Mouse (Mus musculus) olfactory bulb, adult 2 months (tissue): ENCODE measurements around the gene Speer4b.

Experiments used
- CTCF ChIP-seq: fragments of 200-500 bp; IDR thresholded peaks from 2 replicates; pipeline ENCODE4 v1.5.1; 2012; ENCODE audit warnings: low read depth, mild to moderate bottlenecking, low read length, moderate library complexity; ENCODE audit not compliant: insufficient read depth
- POLR2A ChIP-seq: fragments of 200-500 bp; IDR thresholded peaks from 2 replicates; pipeline ENCODE4 v1.6.1; 2012; ENCODE audit warnings: mild to moderate bottlenecking, low read depth, low read length, moderate library complexity; ENCODE audit not compliant: insufficient read depth

GRCm38 (mm10) chr5:27544816-27545270 lies 43.6 kb upstream of the Speer4b start:
- TF ChIP-seq CTCF: no peak
- TF ChIP-seq POLR2A: no peak
